Mouse (Mus musculus) small intestine, adult 2 months (tissue): ENCODE measurements around the gene Dnajc4.

Experiments
- CTCF ChIP-seq: fragments of 200-500 bp; IDR thresholded peaks from 2 replicates; pipeline ENCODE4 v1.5.1; 2012; ENCODE audit warnings: low read depth, mild to moderate bottlenecking, control low read depth, inconsistent platforms, low read length, moderate library complexity, mixed read lengths; ENCODE audit not compliant: insufficient replicate concordance, insufficient read length; ENCODE audit errors: extremely low read depth
- POLR2A ChIP-seq: fragments of 200-500 bp; IDR thresholded peaks from 2 replicates; pipeline ENCODE4 v1.6.1; 2012; ENCODE audit warnings: low read depth, mild to moderate bottlenecking, control low read depth, inconsistent platforms, low read length, moderate library complexity

- TF ChIP-seq CTCF (no peak), POLR2A (no peak)
Observed at GRCm38 (mm10) chr19:6993011-6993770, 819 bp upstream of the Dnajc4 start.
